Mouse (Mus musculus) limb, embryonic 14.5 days (tissue): ENCODE results near the gene Arsg. TPM values are rescaled to one million over a fixed set of nuclear protein-coding genes. Genes with fewer than 3 reads are reported as not detected.
"Not testable (repeated sequence)": the region's sequence is repeated elsewhere in the genome, so short reads cannot be mapped to it uniquely, and the experiment has no call there.

ENCODE experiments used
- ATAC-seq: fragments of 200-750 bp; cut with Nextera tagmentation; 2 replicates; pipeline ENCODE4 v1.8.0; 2017; ENCODE audit warnings: low read depth, moderate number of reproducible peaks, moderate TSS enrichment; ENCODE audit not compliant: low FRiP score
- DNase-seq: peaks from one replicate; pipeline ENCODE4 v3.0.0-alpha.2; 2015; ENCODE audit warnings: low spot score
- H3K27ac ChIP-seq: fragments of 300-500 bp; sonication (generic); replicated peaks from 2 replicates; pipeline ENCODE4 v1.5.1; 2014; ENCODE audit warnings: low read depth, mild to moderate bottlenecking, low read length, moderate library complexity, mixed read lengths
- H3K27me3 ChIP-seq: fragments of 300-500 bp; sonication (generic); 2 replicates; pipeline ENCODE4 v1.6.1; 2014; ENCODE audit warnings: low read length, mixed read lengths; ENCODE audit not compliant: control insufficient read depth, insufficient read depth
- H3K36me3 ChIP-seq: fragments of 300-500 bp; sonication (generic); 2 replicates; pipeline ENCODE4 v1.6.1; 2014; ENCODE audit warnings: mild to moderate bottlenecking, low read length, moderate library complexity, mixed read lengths; ENCODE audit not compliant: control insufficient read depth, insufficient read depth
- H3K4me1 ChIP-seq: fragments of 300-500 bp; sonication (generic); 2 replicates; pipeline ENCODE4 v1.6.1; 2014; ENCODE audit warnings: antibody characterized with exemption, low read length, mixed read lengths; ENCODE audit not compliant: control insufficient read depth, insufficient read depth
- H3K4me2 ChIP-seq: fragments of 300-500 bp; sonication (generic); replicated peaks from 2 replicates; pipeline ENCODE4 v1.6.1; 2014; ENCODE audit warnings: low read depth, mild to moderate bottlenecking, low read length, moderate library complexity; ENCODE audit not compliant: severe bottlenecking
- H3K4me3 ChIP-seq: fragments of 300-500 bp; sonication (generic); replicated peaks from 2 replicates; pipeline ENCODE4 v1.5.1; 2014; ENCODE audit warnings: low read length
- H3K9ac ChIP-seq: fragments of 300-500 bp; sonication (generic); 2 replicates; pipeline ENCODE4 v1.6.1; 2014; ENCODE audit warnings: mild to moderate bottlenecking, low read depth, low read length, moderate library complexity; ENCODE audit not compliant: severe bottlenecking
- H3K9me3 ChIP-seq: fragments of 300-500 bp; sonication (generic); 2 replicates; pipeline ENCODE4 v1.6.1; 2016; ENCODE audit warnings: low read length; ENCODE audit not compliant: control insufficient read depth
- POLR2A ChIP-seq: fragments of 200-500 bp; IDR thresholded peaks from 2 replicates; pipeline ENCODE4 v1.8.0; 2012; ENCODE audit warnings: inconsistent platforms, mild to moderate bottlenecking, moderate library complexity, borderline replicate concordance; ENCODE audit not compliant: insufficient read depth, insufficient read length; ENCODE audit errors: extremely low read depth
- WGBS: fragments of 180-500 bp; shearing (Covaris S2); extraction: QIAGEN DNeasy Blood & Tissue Kit; methylation state at CpG from one replicate; pipeline ENCODE4 v1.1.7; 2014; 5-methylcytosine and 5-hydroxymethylcytosine counted together
- polyA plus RNA-seq, 2 experiments: library from polyadenylated mRNA; depleted of rRNA in 1 of 2; stranded (reverse) in 1 of 2; unstranded in 1 of 2; fragments of >200 nt; fragmentation: Nextera tagmentation in 1 of 2; extraction: Ambion mirVana in 1 of 2; gene quantifications; 2 replicates each; pipeline versions ENCODE4 v1.2.1 to v1.2.3; 2012 to 2014

Arsg gene
- polyA plus RNA-seq, 2 experiments = 3.2 to 5.3 TPM

DNA sequence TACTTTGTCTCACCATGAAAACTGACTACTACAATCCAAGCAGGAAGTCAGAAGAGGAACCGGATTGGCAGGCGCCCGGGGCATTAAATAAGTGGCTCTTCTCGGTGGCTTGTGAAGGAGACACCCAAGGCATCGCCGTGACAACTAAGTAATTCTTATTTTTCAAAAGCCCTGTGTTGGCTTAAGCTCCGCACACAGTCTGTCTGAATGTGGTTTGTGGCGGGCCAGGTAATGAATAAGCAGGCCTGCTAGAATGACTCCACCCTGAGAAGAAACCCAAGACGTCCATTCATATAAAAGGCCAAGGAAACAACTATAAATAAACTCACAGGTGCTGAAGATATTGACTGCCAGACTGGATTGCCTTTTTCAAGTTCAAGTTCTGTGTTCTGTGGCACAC is 142.1 kb downstream of the Arsg start:
- Histone ChIP-seq H3K9me3 (no peaks in the 10 kb centered on the region), H3K4me3 (no peak overlapping the region), H3K36me3 (no peaks in the 10 kb centered on the region), H3K4me2 (no peak overlapping the region), H3K4me1 (peaks cover 3% of the 10 kb centered on the region), H3K9ac (no peak overlapping the region), H3K27me3 (no peaks in the 10 kb centered on the region), H3K27ac (no peak overlapping the region)
- ATAC-seq (no peak), DNase-seq (no peak)
- TF ChIP-seq POLR2A = no peak
- WGBS = 57% methylated on average over 9 of the region's 9 CpGs

DNA sequence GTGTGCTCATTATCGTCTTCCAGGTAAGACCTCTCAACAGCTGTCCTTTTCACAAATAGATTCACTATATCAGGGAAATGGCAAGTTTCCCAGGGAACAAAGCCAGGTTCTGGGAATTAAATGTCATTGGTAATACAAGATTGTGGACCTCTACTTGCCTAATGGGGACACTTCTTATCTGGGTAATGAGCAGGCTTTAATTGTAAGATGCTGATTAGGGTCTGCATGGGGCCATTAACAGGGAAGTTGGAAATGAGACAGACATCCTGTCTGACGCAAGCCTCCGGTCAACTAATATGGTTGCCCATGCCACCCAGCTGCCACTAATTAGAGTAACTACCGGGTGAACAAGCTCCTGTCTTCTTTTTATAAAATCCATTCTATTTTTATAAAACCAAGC is 143.2 kb downstream of the Arsg start:
- TF ChIP-seq POLR2A = no peak
- no peak overlapping the region for H3K27ac ChIP-seq
- H3K36me3 ChIP-seq = no peaks in the 10 kb centered on the region
- no peak for ATAC-seq
- H3K4me3 ChIP-seq = no peak overlapping the region
- H3K27me3 ChIP-seq = no peaks in the 10 kb centered on the region
- no peaks in the 10 kb centered on the region for H3K9me3 ChIP-seq
- no peak overlapping the region for H3K9ac ChIP-seq
- no peaks in the 10 kb centered on the region for H3K4me1 ChIP-seq
- H3K4me2 ChIP-seq = no peak overlapping the region
- 29% methylated on average over 4 of the region's 4 CpGs for WGBS
- no peak for DNase-seq

DNA sequence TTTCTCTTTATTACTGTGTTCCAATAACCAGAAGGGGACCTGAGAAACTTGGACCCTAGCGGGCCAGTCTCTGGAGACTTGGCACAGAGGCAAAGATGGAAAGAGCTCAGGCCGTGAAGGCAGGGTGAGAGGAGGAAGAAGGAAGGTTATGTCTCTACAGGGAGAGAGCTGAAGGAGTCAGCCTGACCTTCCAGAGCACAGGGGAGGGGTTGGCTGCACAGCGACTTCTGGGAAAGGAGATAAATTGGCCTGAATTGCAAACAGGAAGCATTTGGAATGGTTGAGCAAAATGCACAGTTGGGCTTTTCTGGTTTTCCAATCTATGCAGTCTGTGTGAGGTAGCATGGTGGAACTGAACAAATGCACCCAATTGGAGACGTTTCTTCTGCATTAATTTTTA is 143.6 kb downstream of the Arsg start:
- no peaks in the 10 kb centered on the region for H3K4me1 ChIP-seq
- no peaks in the 10 kb centered on the region for H3K9me3 ChIP-seq
- H3K27ac ChIP-seq = no peak overlapping the region
- no peak overlapping the region for H3K4me3 ChIP-seq
- H3K27me3 ChIP-seq = no peaks in the 10 kb centered on the region
- ATAC-seq (no peak), DNase-seq (no peak)
- no peaks in the 10 kb centered on the region for H3K36me3 ChIP-seq
- WGBS = 22% methylated on average over 4 of the region's 4 CpGs
- H3K4me2 ChIP-seq = no peak overlapping the region
- H3K9ac ChIP-seq = no peak overlapping the region
- TF ChIP-seq POLR2A = no peak

DNA sequence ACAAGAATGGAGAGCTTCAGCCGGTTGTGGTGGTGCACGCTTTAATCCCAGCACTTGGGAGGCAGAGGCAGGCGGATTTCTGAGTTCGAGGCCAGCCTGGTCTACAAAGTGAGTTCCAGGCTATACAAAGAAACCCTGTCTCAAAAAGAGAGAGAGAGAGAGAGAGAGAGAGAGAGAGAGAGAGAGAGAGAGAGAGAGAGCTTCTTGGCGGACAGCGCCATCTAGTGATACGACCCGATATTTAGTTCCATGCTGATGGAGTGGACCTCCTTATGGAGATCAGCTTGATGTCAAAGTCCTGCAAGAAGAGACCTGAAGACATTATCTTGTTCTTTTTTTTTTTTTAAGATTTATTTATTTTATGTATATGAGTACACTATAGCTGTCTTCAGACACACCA is 145.9 kb downstream of the Arsg start:
- not testable (repeated sequence) for H3K36me3 ChIP-seq, DNase-seq, H3K27ac ChIP-seq, H3K9me3 ChIP-seq, H3K4me1 ChIP-seq, H3K9ac ChIP-seq, H3K4me2 ChIP-seq, H3K27me3 ChIP-seq, H3K4me3 ChIP-seq, ATAC-seq
- 40% methylated on average over 8 of the region's 8 CpGs for WGBS

DNA sequence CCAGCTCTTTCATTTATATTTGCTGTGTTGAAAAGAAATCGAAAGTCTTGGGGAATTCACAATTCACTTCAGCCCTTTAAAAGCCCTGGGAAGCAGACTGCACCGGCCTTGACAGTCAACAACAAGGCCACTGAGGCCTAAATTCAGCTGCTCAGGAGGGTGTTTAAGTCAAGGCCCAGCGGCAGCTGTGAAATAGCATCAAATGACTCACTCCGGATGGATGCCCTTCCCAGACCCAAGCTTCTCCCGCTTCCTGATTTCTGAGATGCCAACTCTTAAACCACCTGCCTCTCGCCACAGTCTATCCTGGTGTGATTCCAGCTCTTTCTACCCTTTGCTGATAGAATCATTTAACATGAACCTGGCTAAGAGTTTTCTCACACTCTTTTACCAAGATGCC is 147.2 kb downstream of the Arsg start:
- no peaks in the 10 kb centered on the region for H3K36me3 ChIP-seq
- H3K27me3 ChIP-seq = no peaks in the 10 kb centered on the region
- peaks cover 10% of the 10 kb centered on the region; the same call in 1 of the 2 replicates for H3K4me1 ChIP-seq
- TF ChIP-seq POLR2A = no peak
- H3K9ac ChIP-seq = no peak overlapping the region
- H3K4me3 ChIP-seq = no peak overlapping the region
- ATAC-seq = no peak
- no peak overlapping the region for H3K27ac ChIP-seq
- H3K4me2 ChIP-seq = no peak overlapping the region
- WGBS = 81% methylated on average over 6 of the region's 6 CpGs
- H3K9me3 ChIP-seq = no peaks in the 10 kb centered on the region
- no peak for DNase-seq

DNA sequence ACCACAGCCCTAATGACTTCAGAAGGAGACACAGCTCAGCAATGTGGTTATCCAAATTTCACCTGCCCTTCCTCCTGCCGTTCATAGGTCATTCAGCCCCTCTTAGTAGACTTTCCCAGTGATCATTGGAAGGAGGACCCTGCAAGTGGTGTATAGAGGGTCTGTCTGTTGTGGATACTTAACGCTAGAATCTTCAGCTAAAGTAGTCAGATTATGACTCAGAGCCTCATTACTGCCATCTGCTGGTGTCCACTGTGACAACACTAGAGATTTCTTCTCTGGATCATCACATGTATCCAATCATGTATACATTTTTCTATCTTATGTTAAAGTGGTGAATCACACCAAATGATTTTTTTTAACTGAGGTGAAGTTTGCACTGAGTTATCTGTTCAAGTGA is 148.0 kb downstream of the Arsg start:
- Histone ChIP-seq H3K27me3 (no peaks in the 10 kb centered on the region), H3K9ac (no peak overlapping the region), H3K36me3 (no peaks in the 10 kb centered on the region), H3K9me3 (no peaks in the 10 kb centered on the region), H3K27ac (no peak overlapping the region), H3K4me2 (no peak overlapping the region), H3K4me3 (no peak overlapping the region), H3K4me1 (peaks cover 10% of the 10 kb centered on the region; the same call in 1 of the 2 replicates)
- ATAC-seq (no peak), DNase-seq (peak; percentile 82)
- TF ChIP-seq POLR2A = no peak
- WGBS = 16% methylated on average over 2 of the region's 2 CpGs
